Mouse (Mus musculus): ENCODE data around the gene Irs2. TPM values are rescaled to one million over a fixed set of nuclear protein-coding genes. Genes with fewer than 3 reads are reported as not detected.

The Irs2 gene
- polyA plus RNA-seq (2014; fragmentation: Illumina TruSeq; extraction: RNeasy Lipid Tissue Mini Kit (QIAGEN cat#74804); ENCODE audit: low read depth, low replicate concordance) = 6.2 TPM

DNA sequence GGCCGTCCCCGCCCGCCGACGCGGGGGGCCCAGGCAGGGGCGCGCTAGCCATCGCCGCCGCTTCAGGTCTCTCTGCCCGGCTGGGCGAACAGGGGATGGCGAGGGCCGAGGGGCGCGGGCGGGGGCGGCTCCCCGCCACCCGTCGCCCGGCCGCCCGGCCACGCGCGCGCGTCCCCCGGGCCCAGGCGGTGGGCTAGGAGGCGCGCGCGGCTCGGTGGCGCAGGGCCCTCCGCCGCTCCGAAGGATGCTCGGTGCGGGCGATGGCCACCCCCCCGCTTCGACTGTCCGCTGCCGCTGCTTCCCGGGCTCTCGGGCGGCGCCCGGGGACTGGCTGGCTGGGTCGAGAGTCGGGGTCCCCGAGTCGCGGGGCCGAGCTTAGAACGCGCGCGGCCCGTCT is at the start of gene Irs2:
TSS of gene Irs2 (minus strand) at position 80 of the 397 bp plus-strand sequence.

